Mouse (Mus musculus) myocyte (in vitro differentiated cells): ENCODE measurements around the gene Stradb.

Experiments
- CEBPB ChIP-seq: IDR thresholded peaks from 2 replicates; pipeline ENCODE4 v1.6.1; 2011; ENCODE audit warnings: mild to moderate bottlenecking, moderate library complexity; ENCODE audit not compliant: poor library complexity, insufficient read depth, severe bottlenecking
- E2F4 ChIP-seq: IDR thresholded peaks from one replicate; pipeline ENCODE4 v1.6.1; 2011; ENCODE audit warnings: mild to moderate bottlenecking, control low read depth, moderate library complexity; ENCODE audit not compliant: insufficient read depth
- MAX ChIP-seq: IDR thresholded peaks from one replicate; pipeline ENCODE4 v1.6.1; 2011; ENCODE audit warnings: low read depth, mild to moderate bottlenecking, control low read depth
- MYOD1 ChIP-seq, 3 experiments: IDR thresholded peaks; one replicate each; pipeline ENCODE4 v1.6.1; 2011; ENCODE audit warnings: control low read depth in 2 of 3, low read depth in 2 of 3, mild to moderate bottlenecking in 2 of 3, moderate library complexity in 1 of 3; ENCODE audit not compliant: insufficient read length in 2 of 3, control insufficient read depth in 1 of 3
- MYOG ChIP-seq, 3 experiments: IDR thresholded peaks; one replicate each; pipeline ENCODE4 v1.6.1; 2011; ENCODE audit warnings: control low read depth in 2 of 3, low read depth in 2 of 3, mild to moderate bottlenecking in 2 of 3; ENCODE audit not compliant: insufficient read length in 2 of 3, control insufficient read depth in 1 of 3, insufficient read depth in 1 of 3
- POLR2A ChIP-seq: IDR thresholded peaks from one replicate; pipeline ENCODE4 v1.6.1; 2011; ENCODE audit warnings: low read depth, mild to moderate bottlenecking, control low read depth, moderate library complexity; ENCODE audit not compliant: insufficient read length
- POLR2AphosphoS2 ChIP-seq: IDR thresholded peaks from one replicate; pipeline ENCODE4 v1.6.1; 2011; ENCODE audit warnings: low read depth, control low read depth; ENCODE audit not compliant: insufficient read length
- REST ChIP-seq: IDR thresholded peaks from one replicate; pipeline ENCODE4 v1.6.1; 2011; ENCODE audit warnings: mild to moderate bottlenecking, control low read depth, moderate library complexity; ENCODE audit not compliant: insufficient read depth, insufficient read length
- SRF ChIP-seq: IDR thresholded peaks from one replicate; pipeline ENCODE4 v1.6.1; 2011; ENCODE audit warnings: low read depth; ENCODE audit not compliant: control insufficient read depth, insufficient read length
- TCF12 ChIP-seq: IDR thresholded peaks from one replicate; pipeline ENCODE4 v1.6.1; 2011; ENCODE audit warnings: mild to moderate bottlenecking, control low read depth; ENCODE audit not compliant: poor library complexity, insufficient read depth, severe bottlenecking
- TCF3 ChIP-seq: IDR thresholded peaks from one replicate; pipeline ENCODE4 v1.6.1; 2011; ENCODE audit warnings: low read depth, control low read depth; ENCODE audit not compliant: insufficient read length
- USF1 ChIP-seq: IDR thresholded peaks from one replicate; pipeline ENCODE4 v1.6.1; 2011; ENCODE audit warnings: low read depth, mild to moderate bottlenecking, control low read depth, moderate library complexity

DNA sequence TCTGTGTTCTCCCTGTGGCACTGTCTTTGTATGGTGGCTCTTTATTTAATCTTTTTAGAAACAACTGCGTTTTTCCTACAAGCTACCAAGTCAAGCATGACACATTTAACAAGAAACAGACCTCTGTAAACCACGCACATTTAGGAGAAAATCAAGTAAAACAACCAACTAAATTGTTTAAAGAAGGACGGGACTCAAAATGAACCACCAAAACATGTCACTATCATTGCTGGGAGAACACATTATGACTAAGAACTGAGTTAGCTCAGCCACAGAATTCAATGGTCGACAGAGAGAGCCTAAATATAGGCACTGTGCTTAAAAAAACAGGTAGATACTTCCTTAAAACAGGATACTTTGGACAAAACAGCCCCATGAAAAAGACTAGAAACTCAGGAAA lies 20.3 kb upstream of the Stradb start:
- TF ChIP-seq POLR2A (no peak), SRF (no peak), E2F4 (no peak), USF1 (no peak), CEBPB (no peak), TCF12 (no peak), MYOG (IDR thresholded peaks at IDR 0.05; ENCODE audit: control insufficient read depth in 1 of 3, insufficient read depth in 1 of 3, insufficient read length in 2 of 3, low read depth in 2 of 3) (no peak), MAX (no peak), MYOD1 (IDR thresholded peaks at IDR 0.05; ENCODE audit: control insufficient read depth in 1 of 3, insufficient read length in 2 of 3, low read depth in 2 of 3) (no peak), TCF3 (no peak), REST (no peak), POLR2AphosphoS2 (no peak)
